Mouse (Mus musculus): ENCODE measurements at regions not wholly inside any gene's neighbourhood (a gene's known extent, or its start where the extent isn't known, plus 50 kb on each side); places are given as distances from the start of the nearest gene placed in this dataset.
A peak's percentile ranks its signal among the peaks of the same experiment; 100 is the strongest.

DNA sequence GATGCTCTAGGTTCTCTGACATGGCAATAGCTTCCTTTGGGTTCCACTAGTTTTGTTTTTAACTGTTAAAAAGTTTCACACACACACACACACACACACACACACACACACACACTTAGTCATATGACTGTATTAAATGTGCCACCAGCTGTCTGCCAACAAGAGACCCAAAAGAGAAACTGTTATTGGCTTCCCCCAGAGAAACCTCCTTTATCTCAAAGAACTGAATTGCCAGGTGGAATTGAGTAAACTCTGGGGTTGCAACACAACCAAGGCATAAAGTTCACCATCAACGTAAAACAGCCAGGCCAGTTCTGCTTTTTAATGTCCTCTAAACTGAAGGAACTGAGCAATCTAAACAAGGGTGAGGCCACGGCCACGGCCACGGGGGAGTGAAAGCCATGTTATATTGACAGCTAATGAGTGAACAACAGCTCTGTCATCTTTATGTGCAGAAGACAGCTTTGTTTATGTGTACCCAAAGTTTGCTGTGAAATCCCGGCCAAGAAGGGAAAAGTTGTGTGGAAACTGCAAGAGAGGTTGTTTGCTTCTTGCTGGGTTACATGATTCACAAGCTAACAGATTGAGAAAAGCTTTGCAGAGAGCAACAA is 69.3 kb downstream of the Btg1 start:
- Histone ChIP-seq H3K27me3 (ENCODE audit: control insufficient read depth, insufficient read depth, low read length) (no peaks in the 10 kb centered on the region), H3K9ac (replicated peaks) (no peak overlapping the region), H3K9me3 (ENCODE audit: control insufficient read depth, low read length) (no peaks in the 10 kb centered on the region), H3K4me1 (replicated peaks; ENCODE audit: control insufficient read depth in 2 of 2, insufficient read depth in 2 of 2, low read length in 1 of 2) (peaks cover 0 to 6% of the 10 kb centered on the region in 2 experiments; a peak in 2 of 4 replicates), H3K4me3 (ENCODE audit: insufficient read depth in 1 of 2, low read depth in 2 of 2, low read length in 2 of 2) (no peak overlapping the region), H3K4me2 (ENCODE audit: low read depth) (peak overlapping the region; percentile 20; the same call in 1 of the 2 replicates), H3K36me3 (replicated peaks; ENCODE audit: control insufficient read depth, insufficient read depth, low read depth) (no peaks in the 10 kb centered on the region), H3K27ac (no peak overlapping the region)
- ATAC-seq (ENCODE audit: insufficient read depth), result no peak
- WGBS (ENCODE audit: insufficient replicate concordance), result 21% methylated on average over 5 of the region's 5 CpGs
- TF ChIP-seq EP300 (IDR thresholded peaks at IDR 0.05; ENCODE audit: low read depth) (no peak), CTCF (IDR thresholded peaks at IDR 0.05; ENCODE audit: low read depth) (no peak)
- DNase-seq (ENCODE audit: low read depth in 3 of 3, low spot score in 3 of 3), result peak in 2 of 3 experiments; percentile 22 to 38

- Histone ChIP-seq H3K4me3 (ENCODE audit: insufficient read depth in 1 of 2, low read depth in 2 of 2, low read length in 2 of 2) (no peak overlapping the region), H3K27me3 (ENCODE audit: control insufficient read depth, insufficient read depth, low read length) (no peaks in the 10 kb centered on the region), H3K36me3 (replicated peaks; ENCODE audit: control insufficient read depth, insufficient read depth, low read depth) (no peaks in the 10 kb centered on the region), H3K9ac (replicated peaks) (no peak overlapping the region), H3K27ac (no peak overlapping the region), H3K4me1 (replicated peaks; ENCODE audit: control insufficient read depth in 2 of 2, insufficient read depth in 2 of 2, low read length in 1 of 2) (peaks cover 0 to 6% of the 10 kb centered on the region in 2 experiments; a peak in 2 of 4 replicates), H3K4me2 (ENCODE audit: low read depth) (peak overlapping the region; percentile 6; the same call in 1 of the 2 replicates), H3K9me3 (ENCODE audit: control insufficient read depth, low read length) (no peaks in the 10 kb centered on the region)
- peak; percentile 26; the same call in 1 of the 2 replicates for ATAC-seq (ENCODE audit: insufficient read depth)
- TF ChIP-seq EP300 (IDR thresholded peaks at IDR 0.05; ENCODE audit: low read depth), result no peak
- TF ChIP-seq CTCF (IDR thresholded peaks at IDR 0.05; ENCODE audit: low read depth), result no peak
- WGBS (ENCODE audit: insufficient replicate concordance), result 65% methylated on average over 6 of the region's 6 CpGs
- DNase-seq (ENCODE audit: low read depth in 3 of 3, low spot score in 3 of 3), result no peak
Observed at GRCm38 (mm10) chr10:96686659-96687440, 70.0 kb downstream of the Btg1 start.

- ATAC-seq (ENCODE audit: insufficient read depth), result no peak
- Histone ChIP-seq H3K4me3 (ENCODE audit: insufficient read depth in 1 of 2, low read depth in 2 of 2, low read length in 2 of 2) (no peak overlapping the region), H3K27me3 (ENCODE audit: control insufficient read depth, insufficient read depth, low read length) (no peaks in the 10 kb centered on the region), H3K27ac (no peak overlapping the region), H3K4me2 (ENCODE audit: low read depth) (no peak overlapping the region), H3K4me1 (replicated peaks; ENCODE audit: control insufficient read depth in 2 of 2, insufficient read depth in 2 of 2, low read length in 1 of 2) (peaks cover 0 to 6% of the 10 kb centered on the region in 2 experiments; a peak in 2 of 4 replicates), H3K9me3 (ENCODE audit: control insufficient read depth, low read length) (no peaks in the 10 kb centered on the region), H3K9ac (replicated peaks) (no peak overlapping the region), H3K36me3 (replicated peaks; ENCODE audit: control insufficient read depth, insufficient read depth, low read depth) (no peaks in the 10 kb centered on the region)
- DNase-seq (ENCODE audit: low read depth in 3 of 3, low spot score in 3 of 3), result no peak
- 74% methylated on average over 1 of the region's 1 CpGs for WGBS (ENCODE audit: insufficient replicate concordance)
- no peak for TF ChIP-seq CTCF (IDR thresholded peaks at IDR 0.05; ENCODE audit: low read depth)
- TF ChIP-seq EP300 (IDR thresholded peaks at IDR 0.05; ENCODE audit: low read depth), result no peak
Observed at GRCm38 (mm10) chr10:96687441-96687772, 70.6 kb downstream of the Btg1 start.

DNA sequence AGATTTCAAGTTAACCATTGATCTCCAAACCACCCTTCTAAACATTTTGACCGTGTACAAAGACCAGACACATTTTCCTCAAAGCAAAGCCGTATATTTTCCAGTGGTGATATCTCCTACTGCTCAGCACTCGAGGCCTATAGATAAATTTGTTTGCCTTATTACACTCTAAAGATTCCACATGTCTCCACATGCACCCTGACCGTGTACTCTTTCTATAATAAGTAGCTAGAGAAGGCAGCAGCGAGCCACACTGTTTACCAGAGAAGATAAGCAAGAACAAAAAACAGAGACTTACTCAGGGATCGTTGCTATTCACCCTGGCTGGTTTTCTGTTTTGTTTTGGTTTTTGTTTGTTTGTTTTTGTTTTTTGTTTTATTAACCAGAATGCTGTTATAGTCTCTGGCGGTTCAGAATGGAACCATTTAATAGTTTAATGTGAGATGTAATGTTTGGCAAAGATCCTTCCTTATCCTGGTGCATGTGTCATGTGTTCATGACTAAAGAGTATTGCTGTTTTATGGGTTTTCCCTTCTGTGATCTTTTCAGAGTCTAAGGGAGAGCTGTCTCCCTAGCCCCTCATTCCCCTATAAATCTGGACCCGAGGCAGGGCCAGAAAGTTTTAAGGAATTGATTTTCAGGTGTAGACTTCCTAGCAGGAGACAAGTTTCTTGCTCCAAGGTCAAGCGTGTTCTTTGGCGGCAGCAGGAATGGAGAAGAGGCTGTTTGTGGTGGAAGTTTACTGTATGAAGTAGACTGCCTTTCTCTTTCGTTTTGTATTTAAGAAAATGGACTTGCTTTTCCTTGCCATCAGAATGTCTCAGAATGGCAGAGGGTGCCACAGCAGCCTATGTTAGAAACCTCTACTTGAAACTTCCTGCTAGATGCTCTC is 73.4 kb downstream of the Btg1 start:
- 45% methylated on average over 11 of the region's 11 CpGs for WGBS (ENCODE audit: insufficient replicate concordance)
- Histone ChIP-seq H3K9ac (replicated peaks) (no peak overlapping the region), H3K27ac (no peak overlapping the region), H3K27me3 (ENCODE audit: control insufficient read depth, insufficient read depth, low read length) (no peaks in the 10 kb centered on the region), H3K4me1 (replicated peaks; ENCODE audit: control insufficient read depth in 2 of 2, insufficient read depth in 2 of 2, low read length in 1 of 2) (peaks cover 0 to 6% of the 10 kb centered on the region in 2 experiments; a peak in 2 of 4 replicates), H3K4me3 (ENCODE audit: insufficient read depth in 1 of 2, low read depth in 2 of 2, low read length in 2 of 2) (no peak overlapping the region), H3K36me3 (replicated peaks; ENCODE audit: control insufficient read depth, insufficient read depth, low read depth) (no peaks in the 10 kb centered on the region), H3K9me3 (ENCODE audit: control insufficient read depth, low read length) (no peaks in the 10 kb centered on the region), H3K4me2 (ENCODE audit: low read depth) (no peak overlapping the region; the same call in 1 of the 2 replicates)
- DNase-seq (ENCODE audit: low read depth in 3 of 3, low spot score in 3 of 3), result no peak
- TF ChIP-seq CTCF (IDR thresholded peaks at IDR 0.05; ENCODE audit: low read depth) (no peak), EP300 (IDR thresholded peaks at IDR 0.05; ENCODE audit: low read depth) (no peak)
- ATAC-seq (ENCODE audit: insufficient read depth), result no peak

Data from liver, embryonic 14.5 days (tissue).